Mouse (Mus musculus): ENCODE measurements around the gene Rcc1.
"Not testable (repeated sequence)": the region's sequence is repeated elsewhere in the genome, so short reads cannot be mapped to it uniquely, and the experiment has no call there.

The Rcc1 gene

DNA sequence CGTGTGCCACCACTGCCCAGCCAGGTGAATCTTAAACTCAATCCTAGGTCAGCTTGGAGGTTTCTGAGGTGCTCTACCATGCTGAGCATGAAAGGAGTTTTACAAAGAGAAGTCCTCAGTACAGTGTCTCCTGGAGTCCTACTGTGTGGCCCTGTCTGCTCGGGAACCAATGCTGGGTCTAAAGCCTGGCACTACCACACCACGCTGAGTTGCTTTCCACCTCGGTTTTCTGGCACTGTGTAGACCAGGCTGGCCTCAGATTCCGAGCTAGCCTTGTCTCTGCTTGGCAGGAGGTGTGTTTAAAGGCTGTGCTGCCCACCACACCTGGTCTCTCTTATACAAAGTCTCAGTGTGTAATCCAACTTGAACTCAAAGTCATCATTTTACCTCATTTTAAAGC, 40.8 kb downstream of the Rcc1 start:
- DNase-seq (ENCODE audit: low spot score) = no peak

DNA sequence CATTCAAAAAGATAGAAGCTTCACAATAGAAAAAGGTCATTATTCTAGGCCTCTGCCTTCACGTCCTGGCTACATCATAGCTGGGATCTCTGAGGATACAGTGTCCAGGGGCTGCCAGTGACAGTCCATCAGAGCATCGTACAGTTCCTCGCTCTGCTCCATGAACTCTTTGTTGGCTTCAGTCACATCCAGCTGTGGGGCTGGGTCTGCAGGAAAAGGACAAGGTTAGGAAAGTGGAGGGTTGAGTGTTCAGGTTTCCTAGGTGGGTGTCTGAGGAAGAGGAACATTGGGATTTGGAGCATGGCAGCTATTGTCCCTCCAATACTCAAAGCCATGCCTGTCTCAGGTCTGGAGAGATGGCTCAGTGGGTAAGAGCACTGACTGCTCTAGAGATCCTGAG, 41.6 kb downstream of the Rcc1 start:
- DNase-seq (ENCODE audit: low spot score) = no peak

DNA sequence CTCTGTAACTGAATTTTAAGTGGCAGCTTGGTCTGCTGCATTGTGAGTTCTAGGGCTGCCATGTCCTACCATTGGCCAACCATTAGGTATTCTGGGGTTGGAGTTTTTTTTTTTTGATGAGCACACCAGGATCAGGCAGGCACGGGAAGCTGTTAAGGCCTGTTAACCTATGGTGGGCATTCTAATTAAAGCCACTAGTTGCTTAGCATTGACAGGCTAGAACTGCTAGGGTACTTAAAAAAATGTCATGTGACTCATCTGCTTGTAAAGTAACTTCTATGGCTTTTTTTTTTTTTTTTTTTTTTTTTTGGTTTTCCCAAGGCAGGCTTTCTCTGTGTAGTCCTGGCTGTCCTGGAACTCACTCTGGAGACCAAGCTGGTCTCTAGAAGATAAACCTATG, 42.2 kb downstream of the Rcc1 start:
- no peak for DNase-seq (ENCODE audit: low spot score)

DNA sequence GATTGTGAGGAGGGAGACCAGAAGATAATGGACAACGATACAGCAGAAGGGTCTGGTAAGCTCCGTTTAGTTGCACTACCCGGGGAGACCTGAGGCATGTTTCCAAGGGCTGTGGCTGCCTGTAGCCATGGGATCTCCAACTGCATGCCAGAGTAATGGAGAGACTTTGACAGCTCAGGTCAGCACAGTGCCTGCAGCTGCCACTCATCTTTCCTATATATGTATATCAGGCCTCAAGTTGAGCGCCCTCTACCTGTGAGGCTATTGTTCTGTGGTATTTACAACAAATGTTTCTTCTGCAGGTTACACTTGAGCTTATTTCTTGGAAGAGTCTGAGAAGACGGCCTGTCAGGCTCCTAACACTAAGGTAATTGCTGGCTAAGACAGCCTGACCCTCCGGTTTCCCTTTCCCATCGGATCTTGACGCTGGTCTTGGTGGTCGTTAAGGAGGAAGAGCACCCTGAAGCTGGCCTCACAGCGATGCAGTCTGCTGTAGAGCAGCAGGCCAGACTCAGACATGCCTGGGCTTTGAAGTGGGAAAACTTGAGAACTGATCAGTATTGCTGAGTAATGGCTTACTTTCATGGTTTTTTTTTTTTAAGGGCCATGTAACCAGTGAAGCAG, 43.4 kb downstream of the Rcc1 start:
- DNase-seq (ENCODE audit: low spot score) = no peak

DNA sequence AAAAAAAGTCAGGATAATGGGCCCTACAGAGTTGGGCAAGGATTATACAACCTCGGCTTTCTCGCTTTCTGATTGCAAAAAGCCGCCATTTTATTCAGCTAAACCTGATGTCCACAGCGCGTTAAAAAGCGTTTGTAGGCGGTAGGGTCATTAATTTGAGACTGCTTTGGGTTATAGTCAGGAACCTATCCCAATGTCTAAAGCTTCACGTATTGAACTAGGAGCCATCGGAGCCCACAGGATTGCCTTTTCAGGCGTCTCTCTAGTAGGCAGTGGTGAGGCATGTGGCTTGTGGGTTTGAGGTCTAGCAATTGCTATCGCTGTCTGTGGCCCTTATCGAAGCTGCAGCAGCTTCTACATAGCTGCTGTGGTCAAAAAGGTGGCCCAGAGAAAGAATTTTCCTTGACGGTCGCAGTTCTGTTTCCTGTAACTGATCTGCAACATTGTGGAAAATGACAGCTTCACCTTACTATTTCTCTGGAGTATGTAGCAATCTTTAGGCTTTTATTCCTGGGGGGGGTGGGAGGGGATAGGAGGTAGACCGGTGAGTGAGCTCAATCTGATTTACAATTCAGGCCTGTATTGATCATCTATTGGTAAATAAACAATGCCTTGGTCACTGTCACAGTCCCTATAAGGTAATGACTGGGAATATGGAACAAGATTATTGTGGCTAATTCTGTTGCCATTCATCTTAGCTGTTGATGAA, 44.1 kb downstream of the Rcc1 start:
- no peak for DNase-seq (ENCODE audit: low spot score)

DNA sequence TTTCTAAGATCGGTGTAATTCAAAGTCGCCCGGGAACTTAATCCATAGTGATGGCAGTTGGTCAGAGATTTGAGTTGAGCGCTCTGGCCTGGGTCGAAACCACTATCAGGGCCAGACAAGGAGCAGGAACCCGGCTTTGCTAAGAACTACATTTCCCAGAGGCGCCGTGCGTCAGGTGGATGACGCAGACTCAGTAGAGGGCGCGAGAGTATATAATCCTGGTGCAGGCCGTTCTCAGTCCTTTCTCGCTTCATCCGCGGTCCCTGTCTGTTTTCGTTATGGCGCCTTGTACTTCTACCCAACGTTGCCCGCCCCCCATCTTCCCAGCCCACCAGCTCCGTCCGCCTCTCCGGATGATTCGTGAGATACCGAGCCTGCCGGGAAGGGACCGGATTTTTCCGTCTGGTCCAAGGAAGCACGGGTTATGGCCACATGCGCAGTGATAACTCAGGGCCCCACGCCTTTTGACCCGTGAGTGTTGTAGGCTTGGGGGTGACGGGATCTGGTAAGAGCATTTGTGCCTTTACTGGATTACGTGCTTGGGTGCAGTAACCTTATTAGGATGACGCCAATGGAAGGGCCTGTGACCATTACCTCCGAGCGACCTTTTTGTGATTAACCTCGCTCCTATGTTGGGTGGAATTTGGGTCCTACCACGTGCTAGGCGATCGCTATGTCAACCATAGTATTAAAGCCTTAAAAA, 44.8 kb downstream of the Rcc1 start:
- DNase-seq (ENCODE audit: low spot score) = peak; percentile 80

DNA sequence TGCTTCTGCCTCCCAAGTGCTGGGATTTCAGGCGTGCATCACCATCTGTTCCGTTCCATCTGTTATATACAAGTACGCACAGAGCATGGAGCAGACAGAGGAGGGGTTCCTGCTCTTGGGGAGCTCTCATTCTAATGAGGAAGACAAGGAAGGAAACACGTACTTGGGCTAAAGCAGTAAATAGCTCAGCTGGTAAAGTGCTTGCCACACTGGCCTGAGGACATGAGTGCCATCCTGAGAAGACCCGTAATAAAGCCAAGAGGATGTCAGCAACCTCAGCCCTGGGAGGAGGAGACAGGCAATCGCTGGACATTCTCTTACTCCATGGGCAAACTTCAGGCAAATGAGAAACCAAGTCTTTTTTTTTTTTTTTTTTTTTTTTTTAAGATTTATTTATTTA, 47.4 kb downstream of the Rcc1 start:
- DNase-seq (ENCODE audit: low spot score) = no peak

DNA sequence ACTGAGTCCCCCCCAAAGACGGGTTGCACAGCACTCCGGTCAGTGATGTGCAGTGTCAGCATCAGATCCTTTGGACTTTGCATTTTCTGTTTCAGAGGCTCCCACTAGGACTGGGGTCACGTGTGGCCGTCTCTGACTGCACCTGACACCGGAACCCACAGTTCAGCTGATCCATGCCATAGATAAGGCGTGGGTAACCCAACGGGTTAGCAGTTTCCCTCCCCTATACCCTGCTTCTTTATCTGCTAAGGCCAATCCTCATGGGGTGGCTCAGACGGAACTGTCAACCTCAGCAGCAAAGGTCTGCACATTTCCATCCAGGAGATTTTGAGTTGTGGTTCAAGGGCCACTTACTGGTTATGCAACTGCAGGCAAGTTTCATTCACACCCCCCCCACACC, 48.1 kb downstream of the Rcc1 start:
- DNase-seq (ENCODE audit: low spot score) = no peak

DNA sequence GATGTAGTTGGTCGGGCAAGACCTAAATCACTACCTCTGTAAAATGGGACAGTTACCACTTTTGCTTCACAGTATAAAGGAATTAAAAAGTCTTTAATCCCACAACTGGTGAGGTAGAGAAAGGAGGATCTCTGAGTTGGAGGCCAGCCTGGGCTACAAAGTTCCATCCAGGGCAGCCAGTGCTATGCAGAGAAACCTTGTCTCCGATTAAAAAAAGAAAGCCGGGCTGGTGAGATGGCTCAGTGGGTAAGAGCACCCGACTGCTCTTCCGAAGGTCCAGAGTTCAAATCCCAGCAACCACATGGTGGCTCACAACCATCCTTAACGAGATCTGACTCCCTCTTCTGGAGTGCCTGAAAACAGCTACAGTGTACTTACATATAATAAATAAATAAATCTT, 49.9 kb downstream of the Rcc1 start:
- DNase-seq (ENCODE audit: low spot score) = not testable (repeated sequence)

DNA sequence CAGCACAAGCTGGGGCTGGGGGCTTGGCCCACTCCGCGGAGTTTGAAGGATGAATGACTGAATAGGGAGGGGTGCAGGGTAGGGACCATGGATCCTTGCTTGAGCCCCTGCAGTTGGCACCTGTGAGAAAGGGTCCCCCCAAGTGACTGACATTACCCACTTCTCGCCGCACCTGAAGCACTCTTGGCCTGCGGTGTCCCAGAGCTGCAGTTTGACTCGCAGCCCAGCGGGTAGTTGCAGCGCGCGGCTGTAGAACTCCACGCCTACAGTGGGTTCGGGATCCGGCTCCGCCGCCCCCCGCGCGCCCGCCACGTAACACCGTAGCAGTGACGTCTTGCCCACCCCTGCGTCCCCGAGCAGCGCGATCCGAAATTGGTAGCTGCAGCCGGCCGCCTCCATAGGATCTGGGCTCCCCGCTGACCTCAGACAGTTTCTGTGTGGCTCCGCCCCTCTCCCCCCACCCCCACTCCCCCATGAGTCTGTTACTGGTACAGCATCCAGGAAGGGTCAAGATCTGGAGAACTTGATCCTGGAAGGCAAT, 50.4 kb downstream of the Rcc1 start, which contains the start of gene Rab42:
Gene Rab42 (minus strand): TSS at position 447 of the 541 bp plus-strand sequence.
- peak; percentile 25 for DNase-seq (ENCODE audit: low spot score)

DNA sequence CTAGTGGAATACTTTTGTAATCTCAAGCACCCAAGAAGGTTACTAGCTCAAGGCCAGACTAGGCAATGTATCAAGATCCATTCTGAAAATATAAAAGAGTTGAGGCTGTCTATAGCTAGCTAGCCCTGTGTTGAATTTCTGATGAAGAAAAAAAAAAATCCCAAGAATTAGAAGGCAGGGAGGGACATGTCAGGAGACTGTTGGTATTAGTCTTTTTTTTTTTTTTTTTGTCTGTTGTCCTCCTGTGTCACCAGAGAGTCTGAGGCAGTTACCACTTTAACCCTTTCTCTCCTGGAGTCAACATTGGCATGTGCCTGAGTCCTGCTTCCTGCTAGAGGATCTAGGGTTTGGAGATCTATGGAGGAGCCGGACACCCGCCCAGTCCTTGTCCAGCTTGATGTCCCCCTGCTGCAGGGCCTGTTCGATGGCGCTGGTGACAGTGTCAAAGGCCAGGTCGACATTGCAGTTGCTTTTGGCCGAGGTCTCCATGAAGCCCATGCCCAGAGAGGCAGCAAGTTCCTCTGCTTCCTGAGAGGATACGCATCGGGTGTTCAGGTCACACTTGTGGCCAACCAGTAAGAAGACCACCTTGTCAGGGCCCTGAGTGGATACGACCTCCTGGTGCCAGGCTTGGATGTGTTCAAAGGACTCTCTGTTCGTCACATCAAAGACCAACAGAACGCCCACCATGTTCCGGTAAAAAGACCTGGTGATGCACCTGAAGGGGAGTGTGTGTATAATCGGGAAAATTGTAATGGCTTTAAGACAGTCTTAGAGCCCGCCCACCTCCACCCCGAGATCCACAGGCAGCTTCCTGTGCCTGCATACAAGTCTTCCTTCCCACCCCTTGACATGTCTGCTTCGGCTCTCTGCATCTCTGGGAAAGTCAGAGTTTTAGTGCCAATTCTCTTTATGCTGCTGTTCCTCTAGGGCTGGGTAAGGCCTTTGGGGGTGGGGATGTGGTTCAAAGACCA, 51.2 kb downstream of the Rcc1 start:
- DNase-seq (ENCODE audit: low spot score) = no peak

DNA sequence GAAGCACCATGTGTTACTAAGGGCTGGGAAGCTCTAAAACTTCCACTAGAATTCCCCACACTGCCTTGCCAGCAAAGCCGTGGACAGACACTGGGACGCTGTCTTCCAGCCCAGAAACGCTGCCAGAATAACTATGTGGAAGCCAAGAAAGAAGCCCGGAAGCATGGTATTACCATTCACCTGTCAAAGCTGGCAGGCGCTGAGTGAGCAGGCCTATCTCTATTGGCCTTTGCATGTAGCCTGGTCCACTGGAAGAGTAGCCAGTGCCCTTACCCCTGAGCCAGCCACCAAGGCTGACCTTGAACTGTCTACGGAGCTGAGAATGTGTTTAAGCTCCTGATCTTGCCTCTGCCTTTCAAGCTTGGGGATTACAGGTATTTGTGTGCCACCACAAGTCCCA, 51.9 kb downstream of the Rcc1 start:
- no peak for DNase-seq (ENCODE audit: low spot score)

DNA sequence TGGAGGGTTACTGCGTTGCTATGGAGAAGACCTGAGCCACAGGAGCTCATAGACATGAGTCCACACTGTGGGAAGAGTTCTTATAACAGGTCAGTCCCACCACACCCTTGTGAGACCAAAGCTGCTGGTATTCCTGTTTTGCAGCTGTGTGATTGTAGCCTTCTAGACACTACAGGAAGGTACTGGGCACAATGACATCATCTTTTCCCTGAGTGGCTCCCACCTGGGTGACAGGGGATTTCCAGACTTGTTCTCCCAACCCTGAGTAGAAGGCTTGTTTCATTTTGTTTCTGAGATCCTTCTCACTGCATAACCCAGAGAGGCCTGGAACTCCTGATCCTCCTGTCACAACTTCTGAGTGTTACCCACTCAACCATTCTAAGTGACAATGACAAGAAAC, 53.6 kb downstream of the Rcc1 start:
- no peak for DNase-seq (ENCODE audit: low spot score)

DNA sequence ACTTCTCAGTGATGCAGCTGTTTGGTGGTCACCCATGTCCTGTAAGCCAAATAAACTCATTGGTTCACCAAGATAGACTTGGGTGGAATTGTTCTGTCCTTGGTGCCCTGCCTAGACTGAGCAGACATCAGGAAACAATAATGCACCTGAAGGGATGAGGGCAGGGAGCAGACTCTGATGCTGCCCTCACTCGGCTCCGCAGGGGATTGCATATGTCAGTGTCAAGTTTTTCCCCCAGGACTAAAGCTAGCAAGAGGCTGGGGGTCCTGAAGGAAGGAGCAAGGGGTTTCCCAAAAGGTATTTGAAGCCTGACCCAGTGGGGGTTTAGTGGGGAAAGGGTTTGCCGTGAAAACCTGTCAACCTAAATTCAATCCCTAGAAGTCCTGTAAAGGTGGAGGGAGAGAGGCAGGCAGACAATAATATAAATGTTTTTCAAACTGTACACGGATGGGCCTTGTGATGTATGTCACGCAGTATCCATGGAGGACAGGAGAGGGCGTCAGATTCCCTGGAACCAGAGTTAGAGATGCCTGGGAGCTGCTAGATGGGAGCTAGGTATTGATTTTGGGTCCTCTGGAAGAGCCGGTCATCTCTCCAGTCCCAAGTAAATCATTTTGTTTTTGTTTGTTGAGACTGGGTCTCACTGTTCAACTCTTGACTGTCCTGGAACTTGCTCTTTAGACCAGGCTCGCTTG, 57.6 kb downstream of the Rcc1 start:
- DNase-seq (ENCODE audit: low spot score) = no peak

DNA sequence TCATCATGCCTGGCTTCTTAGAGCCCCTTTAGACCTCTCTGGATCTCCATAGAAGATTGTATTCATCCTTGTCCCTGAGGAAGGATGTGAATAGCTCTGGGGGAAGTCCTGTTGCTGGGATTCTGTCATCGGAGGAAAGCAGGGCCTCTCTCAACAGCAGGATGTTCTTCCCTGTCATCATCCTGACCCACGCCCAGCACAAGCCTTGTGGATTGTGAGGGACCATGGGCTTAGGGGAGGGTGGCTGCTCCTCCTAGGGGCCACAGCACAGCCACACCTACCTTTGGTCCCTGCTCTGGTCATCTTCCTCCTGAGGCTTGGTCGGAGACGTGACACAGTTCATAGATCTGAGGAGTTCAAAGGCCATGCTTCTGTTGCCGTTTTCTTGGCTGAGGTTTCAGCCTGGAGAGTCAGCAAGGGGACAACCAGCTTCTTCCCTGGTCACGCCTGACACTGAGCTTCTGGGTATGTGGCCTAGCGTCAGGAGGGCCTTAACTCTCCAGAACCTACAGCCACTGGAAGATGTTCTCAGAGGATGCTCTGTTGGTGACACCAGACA, 59.6 kb downstream of the Rcc1 start:
- DNase-seq (ENCODE audit: low spot score) = no peak

DNA sequence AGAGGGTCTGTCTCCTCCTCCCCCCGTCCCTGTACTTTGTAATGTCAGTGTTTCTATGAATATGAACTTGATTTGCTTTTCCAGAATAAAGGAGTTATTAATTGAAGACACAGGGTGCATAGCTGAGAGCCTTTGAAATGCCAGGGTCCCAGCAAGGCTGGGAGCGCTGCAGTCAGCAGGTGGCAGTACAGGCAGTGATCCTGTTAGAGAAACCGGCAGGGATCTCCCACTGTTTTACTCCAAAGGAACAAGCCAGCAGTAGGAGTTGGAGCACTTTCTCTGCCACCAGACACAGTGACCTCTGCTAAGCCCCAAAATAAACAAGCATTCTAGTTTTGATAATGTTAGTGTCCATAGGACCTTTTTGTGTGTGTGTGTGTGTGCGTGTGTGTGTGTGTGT, 60.4 kb downstream of the Rcc1 start:
- DNase-seq (ENCODE audit: low spot score) = no peak

DNA sequence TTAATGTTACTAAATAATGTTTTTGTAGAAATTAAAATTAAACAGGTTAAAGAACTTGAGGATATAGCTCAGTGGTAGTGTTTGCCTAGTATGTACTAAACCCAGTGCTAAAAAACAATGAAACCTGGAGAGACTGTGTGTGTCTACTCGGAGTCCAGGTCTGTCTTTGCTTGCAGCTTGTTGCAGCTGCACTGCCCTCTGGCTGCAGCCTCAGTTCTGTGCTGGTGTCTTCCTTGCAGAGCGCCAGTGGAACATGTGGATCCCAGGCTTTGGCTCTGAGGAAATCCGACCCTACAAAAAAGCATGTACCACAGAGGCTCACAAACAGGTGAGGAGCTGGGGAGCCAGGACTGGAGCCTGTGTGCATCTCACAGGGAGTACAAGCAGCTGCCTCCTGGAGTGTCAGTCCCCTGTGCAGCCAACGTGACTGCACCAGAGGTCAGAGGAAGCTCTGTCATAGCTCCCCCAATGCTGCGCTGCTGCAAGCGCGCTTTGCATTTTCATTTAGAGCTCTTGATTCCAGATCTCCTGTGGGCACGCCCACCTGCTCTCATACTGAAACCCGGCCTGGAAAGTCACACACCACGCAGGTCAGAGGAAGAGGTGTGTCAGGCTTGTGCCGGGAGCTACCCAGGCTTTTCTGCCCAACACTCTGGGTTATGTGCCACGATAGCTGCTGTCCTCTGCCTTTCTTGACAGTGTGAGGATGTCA, 61.6 kb downstream of the Rcc1 start:
- DNase-seq (ENCODE audit: low spot score) = no peak

DNA sequence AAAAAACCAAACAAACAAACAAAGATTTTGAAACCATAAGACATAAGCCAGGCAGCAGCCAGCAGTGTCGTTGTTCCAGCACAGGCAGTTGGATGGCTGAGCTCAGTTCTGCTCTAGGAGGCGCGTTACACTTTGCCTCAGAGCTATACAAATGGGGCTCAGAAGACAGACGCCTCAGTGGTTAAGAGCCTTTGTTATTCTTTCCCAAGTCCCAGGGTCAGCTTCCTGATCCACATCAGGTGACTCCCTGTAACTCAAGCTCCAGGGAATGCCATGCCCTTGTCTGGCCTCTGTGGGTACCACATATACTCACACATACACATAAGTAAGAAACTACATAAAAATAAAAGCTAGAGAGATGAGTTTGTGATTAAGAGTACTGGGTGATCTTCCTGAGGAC, 62.3 kb downstream of the Rcc1 start:
- no peak for DNase-seq (ENCODE audit: low spot score)

DNA sequence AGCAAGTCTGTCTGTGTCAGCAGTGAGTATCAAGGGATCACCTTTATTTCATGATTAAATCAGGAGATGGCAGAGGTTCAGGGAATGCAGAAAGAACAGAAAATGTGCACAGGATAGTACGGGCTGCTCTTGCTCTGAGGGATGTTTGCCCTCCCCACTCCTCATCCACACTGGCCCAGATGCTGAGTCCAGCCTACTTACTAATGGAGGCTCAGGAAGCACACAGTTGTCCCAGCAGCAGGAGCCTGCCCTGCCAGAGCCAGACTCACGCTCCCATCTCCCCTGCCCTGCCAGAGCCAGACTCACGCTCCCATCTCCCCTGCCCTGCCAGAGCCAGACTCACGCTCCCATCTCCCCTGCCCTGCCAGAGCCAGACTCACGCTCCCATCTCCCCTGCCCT, 64.6 kb downstream of the Rcc1 start:
- DNase-seq (ENCODE audit: low spot score) = not testable (repeated sequence)
